Mouse (Mus musculus) MEL-GATA-1-ER (cell line): ENCODE data around the gene Baiap2l1.
"Not testable (repeated sequence)": the region's sequence is repeated elsewhere in the genome, so short reads cannot be mapped to it uniquely, and the experiment has no call there.

Experiments used
- DNase-seq: peaks from one replicate; pipeline ENCODE4 v3.0.0-alpha.2; 2012; ENCODE audit warnings: low read depth; ENCODE audit errors: extremely low read depth

Baiap2l1 gene

DNA sequence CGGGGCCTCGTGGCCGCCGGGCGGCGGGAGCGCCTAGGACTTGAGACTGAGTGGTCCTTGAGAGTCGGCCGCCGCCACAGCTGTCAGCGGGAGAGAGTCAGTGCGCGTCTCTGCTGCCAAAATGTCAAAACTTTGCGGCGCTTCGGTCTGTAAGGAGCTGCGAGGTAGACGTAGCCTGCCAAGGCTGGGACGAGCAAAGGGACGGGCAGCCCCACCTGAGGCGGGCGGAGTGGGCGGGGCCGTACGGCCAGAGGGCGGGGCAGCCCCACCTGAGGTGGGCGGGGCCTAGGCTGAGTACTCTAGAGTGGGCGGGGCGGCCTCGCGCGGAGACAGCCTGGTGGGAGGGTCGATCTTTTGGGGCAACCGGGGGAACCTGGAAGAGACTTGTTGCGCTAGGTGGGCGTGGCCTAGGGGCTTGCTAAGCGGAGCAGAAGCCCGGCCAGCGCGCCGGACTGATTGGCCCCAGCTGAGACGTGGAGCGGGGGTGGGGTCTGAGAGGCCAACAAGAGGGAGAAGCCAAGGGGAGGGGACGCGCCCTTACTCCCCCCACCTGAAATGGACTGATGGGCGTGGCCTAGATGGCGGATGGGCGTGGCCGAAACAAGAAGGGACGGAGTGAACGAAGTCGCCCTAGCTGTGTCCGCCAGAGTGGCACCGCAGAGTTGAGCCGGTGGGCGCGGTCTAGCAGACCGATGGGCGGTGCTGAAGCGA, at the start of gene Baiap2l1:
Gene Baiap2l1, minus strand, starts transcription at position 232 of the 711 bp plus-strand sequence.
- DNase-seq, result no peak

- DNase-seq, result no peak
Observed at GRCm38 (mm10) chr5:144406256-144406655, 48.3 kb upstream of the Baiap2l1 start.

DNA sequence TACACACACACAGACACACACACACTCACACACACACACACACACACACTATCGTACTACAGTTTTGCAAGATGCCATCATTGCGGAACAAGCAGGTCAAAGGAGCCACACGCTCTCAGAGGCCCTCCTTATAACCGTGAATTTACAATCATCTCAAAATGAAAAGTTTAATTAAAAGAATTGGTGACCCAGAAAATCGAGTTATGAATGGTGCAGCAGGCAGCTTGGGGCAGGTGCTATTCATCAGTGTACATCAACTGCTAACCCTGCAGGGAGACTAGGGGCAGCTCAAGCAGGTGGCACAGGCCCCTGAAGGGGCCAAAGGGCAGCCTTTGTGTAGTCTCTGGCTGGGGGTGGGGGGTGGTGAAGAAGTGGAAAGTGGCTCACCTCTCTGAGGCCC, 42.9 kb upstream of the Baiap2l1 start:
- no peak for DNase-seq

GRCm38 (mm10) chr5:144397566-144397965, 39.7 kb upstream of the Baiap2l1 start:
- DNase-seq, result no peak

DNA sequence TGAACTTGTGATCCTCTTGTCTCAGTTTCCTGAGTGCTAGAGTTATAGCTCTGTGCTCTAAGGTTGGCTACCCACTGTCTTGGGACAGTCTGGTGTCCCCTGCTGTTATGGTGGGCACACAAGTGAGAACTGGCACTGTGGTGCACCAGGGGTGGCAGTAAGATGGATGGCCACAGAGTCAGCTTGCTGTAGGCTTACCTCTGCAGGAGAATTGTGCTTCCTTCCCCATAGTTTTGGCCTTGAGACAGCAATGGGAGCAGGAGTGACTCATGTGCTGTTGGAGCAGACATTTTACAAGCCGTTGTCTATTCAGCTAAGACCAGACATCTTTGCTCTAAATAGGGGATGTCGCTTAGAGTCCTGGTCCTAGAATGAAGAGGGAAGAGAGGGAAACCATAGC, 36.2 kb upstream of the Baiap2l1 start:
- no peak for DNase-seq

DNA sequence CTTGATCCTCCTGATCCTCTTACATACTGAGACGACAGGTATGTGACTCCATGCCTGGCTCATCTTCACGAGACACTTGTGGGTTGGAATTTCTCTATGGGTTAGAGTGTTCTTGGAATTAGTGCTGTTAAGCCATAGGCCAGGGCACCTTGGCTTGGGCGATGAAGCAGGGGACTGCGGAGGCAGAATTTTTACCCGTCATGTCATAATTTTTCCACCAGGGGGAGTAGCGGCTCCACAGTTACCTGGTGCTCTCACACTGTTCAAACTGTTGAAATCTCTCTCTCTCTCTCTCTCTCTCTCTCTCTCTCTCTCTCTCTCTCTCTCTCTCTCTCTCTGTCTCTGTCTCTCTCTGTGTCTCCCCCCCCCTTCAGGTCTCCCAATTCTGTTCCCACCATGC, 29.9 kb upstream of the Baiap2l1 start:
- DNase-seq, result no peak

DNA sequence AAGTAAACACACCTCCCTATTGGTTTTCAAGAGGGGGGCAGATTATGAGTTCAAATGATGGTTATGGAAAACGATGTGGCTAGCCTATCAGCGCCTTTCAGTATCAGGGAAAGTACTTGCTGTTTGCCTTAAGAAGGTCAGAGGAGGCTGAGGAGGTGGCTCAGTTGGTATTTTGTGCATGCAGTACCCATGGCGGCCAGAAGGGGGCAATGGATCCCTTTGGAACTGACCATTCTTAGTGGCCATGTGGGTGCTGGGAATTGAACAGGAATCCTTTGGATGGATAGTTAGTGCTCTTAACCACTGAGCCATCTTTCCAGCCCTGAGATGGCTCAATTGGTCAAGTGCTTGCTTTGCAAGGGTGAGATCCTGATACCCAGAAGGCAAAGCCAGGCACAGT, 26.0 kb upstream of the Baiap2l1 start:
- DNase-seq, result no peak

- no peak for DNase-seq
Observed at GRCm38 (mm10) chr5:144381782-144382181, 23.9 kb upstream of the Baiap2l1 start.

DNA sequence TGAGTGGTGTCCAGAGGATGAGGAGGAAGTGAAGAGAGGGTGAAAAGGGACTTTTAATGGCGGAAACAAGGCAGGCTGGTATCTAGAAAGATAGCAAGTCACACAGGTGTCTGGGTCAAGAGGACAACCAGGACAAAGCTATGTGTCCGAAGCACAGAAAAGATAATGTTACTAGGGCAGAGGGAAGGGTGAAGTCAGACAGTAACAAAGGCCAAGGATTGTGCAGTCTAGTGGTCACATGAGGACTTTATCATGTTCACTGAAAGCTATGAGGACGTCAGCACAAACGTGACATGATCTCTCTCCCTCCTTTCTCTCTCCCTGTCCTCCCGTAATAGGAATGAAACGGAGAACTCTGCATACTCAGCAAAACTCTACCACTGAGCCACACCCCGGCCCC, 22.8 kb upstream of the Baiap2l1 start:
- no peak for DNase-seq

DNA sequence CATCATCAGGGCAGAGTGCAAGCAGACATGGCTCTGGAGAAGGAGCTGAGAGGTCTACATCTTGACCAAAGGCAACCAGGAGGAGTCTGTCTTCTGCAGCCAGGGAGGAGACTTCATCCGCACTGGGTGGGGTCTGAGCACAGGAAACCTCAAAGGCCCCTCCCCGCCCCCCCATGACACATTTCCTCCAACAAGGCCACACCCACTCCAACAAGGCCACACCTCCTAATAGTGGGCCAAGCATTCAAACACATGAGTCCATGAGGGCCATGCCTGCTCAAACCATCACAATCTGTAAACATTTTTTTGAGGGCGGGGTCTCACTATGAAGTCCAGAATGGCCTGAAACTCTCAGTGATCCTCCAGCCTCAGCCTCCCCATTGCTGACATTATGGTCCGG, 21.5 kb upstream of the Baiap2l1 start:
- DNase-seq, result no peak

GRCm38 (mm10) chr5:144372885-144373284, 15.0 kb upstream of the Baiap2l1 start:
- DNase-seq, result no peak

DNA sequence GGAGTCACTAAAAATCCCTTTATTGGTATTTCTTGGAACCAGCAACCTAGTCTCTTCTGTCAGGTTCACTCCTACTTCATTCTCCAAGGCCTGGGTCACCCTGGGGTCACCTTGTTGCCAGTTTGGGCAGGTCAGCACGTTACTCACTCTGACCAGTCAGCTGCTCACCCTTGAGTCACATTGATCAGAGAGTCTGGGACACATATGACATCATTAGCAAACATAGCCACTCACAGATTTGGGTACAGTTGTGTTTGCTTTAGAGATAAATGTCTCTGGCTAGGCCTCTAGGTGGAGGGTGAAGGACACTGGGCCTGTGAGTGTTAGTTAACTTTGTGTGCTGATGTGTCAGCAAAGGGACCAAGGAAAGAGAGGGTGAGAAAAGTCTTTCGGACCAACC, 14.3 kb upstream of the Baiap2l1 start:
- no peak for DNase-seq

- no peak for DNase-seq
Observed at GRCm38 (mm10) chr5:144370986-144371385, 13.1 kb upstream of the Baiap2l1 start.

GRCm38 (mm10) chr5:144368661-144369205, 10.8 kb upstream of the Baiap2l1 start:
- DNase-seq, result no peak

GRCm38 (mm10) chr5:144366551-144366950, 8.6 kb upstream of the Baiap2l1 start:
- not testable (repeated sequence) for DNase-seq

- no peak for DNase-seq
Observed at GRCm38 (mm10) chr5:144364680-144365357, 6.9 kb upstream of the Baiap2l1 start.

DNA sequence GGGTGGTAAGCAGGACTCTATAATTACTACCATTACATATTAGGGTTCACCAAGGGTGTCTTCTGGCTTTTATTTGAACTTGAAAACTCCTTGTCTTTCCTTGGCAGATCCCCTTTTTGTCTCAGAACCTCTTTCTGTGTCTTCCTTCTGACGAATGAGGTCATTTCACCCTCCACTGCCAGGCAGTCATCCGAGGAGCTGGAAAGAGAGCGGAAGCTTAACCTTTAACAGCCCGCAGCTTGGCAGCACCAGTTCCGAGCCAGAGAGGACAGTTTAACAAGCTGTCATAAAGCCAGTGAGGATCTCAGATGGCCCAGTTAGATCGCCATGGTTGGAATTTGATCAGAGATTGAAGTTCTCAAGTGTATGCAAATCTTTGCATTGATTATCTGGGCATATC, 2.4 kb upstream of the Baiap2l1 start:
- no peak for DNase-seq

GRCm38 (mm10) chr5:144359886-144360285, 2.0 kb upstream of the Baiap2l1 start:
- DNase-seq, result no peak

DNA sequence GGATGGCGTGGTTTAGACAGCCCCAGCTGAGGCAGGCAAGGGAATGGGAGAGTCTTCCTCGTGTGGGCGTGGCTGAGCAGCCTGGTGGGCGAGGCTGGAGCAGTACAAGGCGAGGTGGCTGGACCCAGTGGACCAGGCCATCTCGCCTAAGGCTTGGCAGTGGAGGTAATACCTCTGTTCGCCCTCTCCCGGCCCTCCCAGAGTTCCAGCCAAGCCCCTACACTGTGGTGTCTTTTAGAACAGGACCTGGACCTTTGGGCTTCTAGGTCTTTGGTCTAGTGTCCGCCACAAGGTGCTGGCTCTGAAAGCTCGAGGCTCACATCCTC, 643 bp upstream of the Baiap2l1 start:
- DNase-seq, result no peak

- no peak for DNase-seq
Observed at GRCm38 (mm10) chr5:144357551-144357880, 396 bp downstream of the Baiap2l1 start.

GRCm38 (mm10) chr5:144356776-144357455, 996 bp downstream of the Baiap2l1 start:
- no peak for DNase-seq

DNA sequence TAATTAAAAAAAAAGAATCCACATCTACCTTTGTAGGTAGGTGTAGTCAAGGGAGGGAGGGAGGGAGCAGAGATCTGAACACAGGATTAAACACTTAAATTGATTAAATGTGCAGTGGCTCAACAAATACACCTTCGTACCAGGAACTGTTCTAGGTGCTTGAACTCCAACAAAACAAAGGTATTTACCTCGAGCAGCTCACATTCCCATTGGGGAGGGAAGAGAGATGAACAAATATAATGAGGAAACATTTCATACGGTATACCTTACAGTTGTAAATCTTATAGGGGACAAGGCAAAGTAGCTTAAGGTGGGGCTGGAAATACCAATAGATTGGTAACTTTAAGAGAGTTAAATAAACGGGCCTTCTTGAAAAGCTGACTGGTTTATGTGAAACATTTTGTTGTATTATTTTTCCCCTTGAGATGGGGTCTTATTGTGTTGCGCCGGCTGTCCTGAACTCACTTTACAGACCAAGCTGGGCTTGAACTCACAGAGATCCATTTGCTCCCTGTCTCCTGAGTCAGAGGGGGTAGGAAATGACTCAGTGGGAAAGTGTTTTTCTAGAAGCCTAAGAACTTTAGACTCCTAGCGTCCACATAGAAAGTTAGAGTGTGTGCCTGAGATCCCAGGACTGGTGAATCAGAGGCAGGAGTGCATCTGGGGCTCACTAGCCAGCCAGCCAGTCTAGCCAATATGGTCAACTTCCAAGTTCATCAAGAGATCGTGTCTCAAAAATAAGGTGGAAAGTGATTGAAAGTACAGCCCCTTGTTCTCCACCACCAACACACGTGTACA, 5.5 kb downstream of the Baiap2l1 start:
- DNase-seq, result no peak
